Mouse (Mus musculus) midbrain, postnatal 0 days (tissue): ENCODE data around the gene Olfr1396. TPM values are rescaled to one million over a fixed set of nuclear protein-coding genes. Genes with fewer than 3 reads are reported as not detected.

Experiments used
- ATAC-seq: fragments of 200-750 bp; cut with Nextera tagmentation; 2 replicates; pipeline ENCODE4 v1.8.0; 2017; ENCODE audit warnings: moderate number of reproducible peaks, mild to moderate bottlenecking, moderate TSS enrichment, moderate library complexity; ENCODE audit not compliant: low FRiP score
- DNase-seq: peaks from one replicate; pipeline ENCODE4 v3.0.0-alpha.2; 2015; ENCODE audit warnings: low spot score
- H3K27ac ChIP-seq: fragments of 300-500 bp; sonication (generic); 2 replicates; pipeline ENCODE4 v1.5.1; 2014; ENCODE audit warnings: low read depth, mild to moderate bottlenecking, low read length, mixed read lengths
- H3K27me3 ChIP-seq: fragments of 300-500 bp; sonication (generic); 2 replicates; pipeline ENCODE4 v1.6.1; 2014; ENCODE audit warnings: low read length, control low read depth, mixed read lengths; ENCODE audit not compliant: insufficient read depth
- H3K36me3 ChIP-seq: fragments of 300-500 bp; sonication (generic); 2 replicates; pipeline ENCODE4 v1.6.1; 2014; ENCODE audit warnings: low read length, control low read depth, mixed read lengths; ENCODE audit not compliant: insufficient read depth
- H3K4me1 ChIP-seq: fragments of 300-500 bp; sonication (generic); 2 replicates; pipeline ENCODE4 v1.6.1; 2014; ENCODE audit warnings: mild to moderate bottlenecking, control low read depth, antibody characterized with exemption, low read length, mixed read lengths; ENCODE audit not compliant: insufficient read depth
- H3K4me2 ChIP-seq: fragments of 300-500 bp; sonication (generic); 2 replicates; pipeline ENCODE4 v1.6.1; 2014; ENCODE audit warnings: low read depth, mild to moderate bottlenecking, low read length, mixed read lengths; ENCODE audit not compliant: poor library complexity, severe bottlenecking
- H3K4me3 ChIP-seq: fragments of 300-500 bp; sonication (generic); 2 replicates; pipeline ENCODE4 v1.5.1; 2014; ENCODE audit warnings: low read depth, mild to moderate bottlenecking, low read length, moderate library complexity
- H3K9ac ChIP-seq: fragments of 300-500 bp; sonication (generic); replicated peaks from 2 replicates; pipeline ENCODE4 v1.6.1; 2014; ENCODE audit warnings: mild to moderate bottlenecking, low read length, moderate library complexity, mixed read lengths; ENCODE audit not compliant: poor library complexity, severe bottlenecking
- H3K9me3 ChIP-seq: fragments of 300-500 bp; sonication (generic); 2 replicates; pipeline ENCODE4 v1.6.1; 2016; ENCODE audit warnings: low read length, control low read depth
- CTCF ChIP-seq: IDR thresholded peaks from 2 replicates; pipeline ENCODE4 v1.5.1; 2016; ENCODE audit warnings: antibody characterized with exemption, mild to moderate bottlenecking
- WGBS: fragments of 180-500 bp; shearing (Covaris S2); extraction: QIAGEN DNeasy Blood & Tissue Kit; methylation state at CpG from one replicate; pipeline ENCODE4 v1.1.7; 2014; 5-methylcytosine and 5-hydroxymethylcytosine counted together
- polyA plus RNA-seq: library from polyadenylated mRNA; unstranded; fragments of >200 nt; fragmentation: Nextera tagmentation; extraction: Ambion mirVana; gene quantifications from 2 replicates; pipeline ENCODE4 v1.2.1, GENCODE M21; 2015
- total RNA-seq: library from RNA; depleted of rRNA; stranded (reverse); fragments of >200 nt; gene quantifications from 2 replicates; pipeline ENCODE4 v1.2.3, GENCODE M21; 2014; rRNA removed

The Olfr1396 gene
- total RNA-seq (not detected in 2 replicates), polyA plus RNA-seq (not detected in 2 replicates)

DNA sequence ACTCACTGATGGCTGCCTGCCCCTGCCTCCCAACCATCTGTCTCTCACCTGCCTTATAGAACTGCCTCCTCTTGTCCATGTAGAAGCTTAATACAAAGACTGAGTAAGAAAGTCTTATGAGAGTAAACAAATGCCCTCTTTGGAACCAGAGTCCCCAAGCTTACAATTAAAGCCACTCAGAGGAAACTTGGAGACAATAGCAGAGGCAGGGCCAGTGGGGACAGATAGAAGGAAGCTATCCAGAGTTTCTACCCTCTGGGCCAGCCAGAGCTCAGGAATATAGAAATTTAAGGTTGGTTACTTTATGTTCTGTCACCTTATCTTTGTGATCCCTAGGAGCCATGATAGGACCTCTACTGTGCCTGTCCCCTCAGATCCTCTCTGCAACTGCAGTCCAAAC, at the start of gene Olfr1396:
Olfr1396 (minus strand) TSS at position 101 of the 400 bp plus-strand sequence.
- Histone ChIP-seq H3K27ac (no peak within 1 kb of the TSS), H3K9ac (no peak within 1 kb of the TSS), H3K36me3 (no peaks in the 10 kb centered on the region), H3K4me2 (no peak within 1 kb of the TSS), H3K4me1 (no peaks in the 10 kb centered on the region), H3K9me3 (no peaks in the 10 kb centered on the region), H3K4me3 (no peak within 1 kb of the TSS), H3K27me3 (no peaks in the 10 kb centered on the region)
- no peak for TF ChIP-seq CTCF
- DNase-seq: no peak
- ATAC-seq: no peak

DNA sequence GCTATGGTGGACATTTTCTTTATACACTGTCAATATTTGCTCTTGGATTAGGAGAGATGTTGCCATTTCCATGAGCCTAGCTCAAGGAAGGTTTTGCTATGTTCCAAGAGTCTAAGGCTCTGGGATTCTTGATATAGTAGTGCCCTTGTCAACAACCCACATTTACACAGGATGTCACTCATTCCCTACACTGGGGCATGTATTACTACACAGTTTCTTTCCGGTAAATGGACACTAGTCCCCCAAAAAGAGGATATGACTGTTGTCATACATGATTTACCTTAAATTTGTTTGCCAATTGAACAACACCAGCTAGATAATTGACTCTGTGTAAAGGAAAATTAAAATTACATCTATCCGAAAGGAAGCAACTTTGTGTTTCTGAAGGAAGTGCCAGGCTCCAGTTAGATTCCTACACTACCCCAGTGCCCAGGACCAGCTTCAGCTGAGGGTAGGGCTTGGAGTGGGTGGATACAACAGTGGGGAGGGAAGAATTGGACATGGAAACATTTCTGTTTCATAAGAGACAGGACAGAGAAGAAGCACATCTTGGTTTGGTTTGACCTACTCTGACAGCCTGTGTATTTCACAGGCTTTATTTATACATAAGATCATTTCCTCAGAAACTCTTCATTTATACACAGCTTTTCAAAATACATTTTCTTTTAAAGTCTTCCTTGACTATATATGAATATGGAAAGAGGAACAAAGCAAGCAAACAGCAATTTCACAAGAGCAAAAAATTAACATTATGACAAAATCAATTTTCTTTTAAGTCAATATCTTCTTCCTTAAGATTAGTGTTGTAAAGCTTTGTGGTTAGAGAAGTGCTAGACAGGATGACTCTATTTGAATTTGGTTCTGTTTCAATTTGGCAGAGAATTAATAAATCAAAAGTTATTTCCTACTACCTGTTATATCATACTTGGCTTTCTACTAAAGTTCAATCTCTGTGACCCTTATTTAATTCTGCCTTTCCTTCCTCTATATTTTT, 42.4 kb upstream of the Olfr1396 start:
- no peak for ATAC-seq
- 95% methylated on average over 2 of the region's 2 CpGs for WGBS
- Histone ChIP-seq H3K27me3 (no peaks in the 10 kb centered on the region), H3K4me2 (no peak overlapping the region), H3K36me3 (no peaks in the 10 kb centered on the region), H3K27ac (no peak overlapping the region), H3K9ac (no peak overlapping the region), H3K4me1 (no peaks in the 10 kb centered on the region), H3K4me3 (no peak overlapping the region), H3K9me3 (no peaks in the 10 kb centered on the region)
- no peak for DNase-seq
- TF ChIP-seq CTCF: no peak

DNA sequence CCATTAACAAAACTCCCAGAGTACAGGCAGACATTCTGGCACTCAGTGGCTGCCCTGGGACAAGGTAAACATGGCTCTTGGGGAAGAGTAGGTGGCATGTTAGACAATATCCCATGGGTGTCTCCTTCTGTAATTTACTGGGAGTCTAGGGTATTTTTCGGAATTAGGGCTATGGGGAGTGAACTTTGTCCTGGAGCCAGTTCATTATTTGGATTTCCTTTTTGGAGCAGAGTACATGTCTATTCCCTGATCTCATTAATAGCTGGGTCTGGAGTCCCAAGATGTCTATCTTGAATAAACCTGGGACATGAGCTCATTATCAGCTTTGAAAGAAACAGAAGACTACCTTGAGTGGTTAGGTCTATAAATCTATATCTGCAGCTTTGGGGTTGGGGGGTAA, 39.4 kb upstream of the Olfr1396 start, which contains the start of gene Olfr1394:
Olfr1394 (plus strand) TSS at position 301 of the 400 bp plus-strand sequence.
- TF ChIP-seq CTCF: no peak
- Histone ChIP-seq H3K9ac (no peak within 1 kb of the TSS), H3K4me3 (no peak within 1 kb of the TSS), H3K36me3 (no peaks in the 10 kb centered on the region), H3K9me3 (no peaks in the 10 kb centered on the region), H3K27me3 (no peaks in the 10 kb centered on the region), H3K4me2 (no peak within 1 kb of the TSS), H3K4me1 (no peaks in the 10 kb centered on the region), H3K27ac (no peak within 1 kb of the TSS)
- DNase-seq (no peak), ATAC-seq (no peak)
- WGBS: 91% methylated on average over 1 of the region's 1 CpGs

DNA sequence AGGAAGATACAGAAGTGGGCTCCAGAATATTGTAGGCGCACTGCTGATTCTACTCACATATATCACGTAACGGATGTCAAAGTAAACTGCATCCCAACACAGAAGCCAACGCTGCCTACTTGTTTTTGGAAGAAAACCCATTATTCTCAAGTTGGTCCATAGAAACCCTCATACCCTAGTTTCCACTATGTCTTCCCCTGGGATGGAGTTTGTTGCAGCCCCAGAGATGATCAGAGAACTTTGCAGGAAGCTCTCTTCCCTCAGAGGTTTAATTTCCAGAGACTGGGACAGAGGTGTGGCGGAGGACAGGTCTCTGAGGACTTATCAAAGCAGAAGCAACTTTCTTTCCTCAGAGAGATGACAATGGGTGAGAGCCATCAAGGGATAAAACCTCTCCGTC, 27.3 kb upstream of the Olfr1396 start, which contains the start of gene Olfr1395:
Olfr1395 (plus strand) TSS at position 301 of the 400 bp plus-strand sequence.
- Histone ChIP-seq H3K27me3 (no peaks in the 10 kb centered on the region), H3K9me3 (no peaks in the 10 kb centered on the region), H3K4me2 (no peak within 1 kb of the TSS), H3K4me1 (no peaks in the 10 kb centered on the region), H3K4me3 (no peak within 1 kb of the TSS), H3K27ac (no peak within 1 kb of the TSS), H3K36me3 (no peaks in the 10 kb centered on the region), H3K9ac (no peak within 1 kb of the TSS)
- ATAC-seq: no peak
- 92% methylated on average over 6 of the region's 6 CpGs for WGBS
- DNase-seq: no peak
- no peak for TF ChIP-seq CTCF

DNA sequence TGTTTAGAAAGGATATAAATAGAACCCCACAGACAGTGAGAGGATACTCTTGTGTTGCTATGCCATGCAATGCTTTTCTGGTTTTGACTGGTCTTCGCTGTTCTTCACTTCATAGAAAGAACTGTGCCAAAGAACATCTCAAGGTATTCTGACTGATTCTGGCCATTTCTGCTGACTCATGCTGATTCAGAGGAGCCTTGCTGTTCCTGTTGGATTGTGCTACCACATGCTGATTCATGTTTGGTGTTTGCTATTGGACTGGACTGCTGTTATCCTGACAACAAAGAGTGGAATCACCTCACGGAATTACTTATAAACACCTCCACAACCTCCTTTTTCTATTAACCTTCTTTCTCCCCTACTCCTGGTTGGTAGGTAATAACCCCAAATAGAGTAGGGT, 9.5 kb upstream of the Olfr1396 start:
- 89% methylated on average over 2 of the region's 2 CpGs for WGBS
- no peak overlapping the region for H3K27ac ChIP-seq
- H3K9me3 ChIP-seq: no peaks in the 10 kb centered on the region
- H3K27me3 ChIP-seq: no peaks in the 10 kb centered on the region
- H3K4me3 ChIP-seq: no peak overlapping the region
- H3K36me3 ChIP-seq: no peaks in the 10 kb centered on the region
- H3K4me2 ChIP-seq: no peak overlapping the region
- DNase-seq (no peak), ATAC-seq (no peak)
- TF ChIP-seq CTCF: no peak
- H3K9ac ChIP-seq: no peak overlapping the region
- no peaks in the 10 kb centered on the region for H3K4me1 ChIP-seq

DNA sequence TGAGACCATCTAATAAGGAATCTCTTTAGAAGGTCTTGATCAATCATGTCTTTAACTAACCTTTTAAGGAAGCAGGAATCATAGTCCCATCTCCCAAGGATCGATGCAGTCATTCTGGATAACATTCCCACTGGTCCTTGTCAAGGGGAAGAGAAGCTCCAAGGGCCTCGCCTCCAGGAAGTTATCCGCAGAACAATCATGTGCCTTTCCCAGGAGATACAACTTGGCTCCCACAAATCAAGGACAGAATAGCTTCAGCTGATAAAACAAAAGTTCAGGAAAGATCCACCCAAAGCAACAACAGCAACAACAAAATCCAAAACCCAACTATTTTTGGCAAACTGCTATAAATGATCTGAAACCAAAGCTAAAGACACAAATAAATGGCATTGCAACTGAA, 5.0 kb upstream of the Olfr1396 start:
- WGBS: 77% methylated on average over 3 of the region's 3 CpGs
- H3K9me3 ChIP-seq: no peaks in the 10 kb centered on the region
- ATAC-seq (no peak), DNase-seq (no peak)
- H3K27ac ChIP-seq: no peak overlapping the region
- no peaks in the 10 kb centered on the region for H3K4me1 ChIP-seq
- no peaks in the 10 kb centered on the region for H3K27me3 ChIP-seq
- no peak overlapping the region for H3K4me2 ChIP-seq
- TF ChIP-seq CTCF: no peak
- no peak overlapping the region for H3K9ac ChIP-seq
- H3K36me3 ChIP-seq: no peaks in the 10 kb centered on the region
- H3K4me3 ChIP-seq: no peak overlapping the region
